Mouse (Mus musculus): ENCODE measurements around the gene Ptger4.

DNA sequence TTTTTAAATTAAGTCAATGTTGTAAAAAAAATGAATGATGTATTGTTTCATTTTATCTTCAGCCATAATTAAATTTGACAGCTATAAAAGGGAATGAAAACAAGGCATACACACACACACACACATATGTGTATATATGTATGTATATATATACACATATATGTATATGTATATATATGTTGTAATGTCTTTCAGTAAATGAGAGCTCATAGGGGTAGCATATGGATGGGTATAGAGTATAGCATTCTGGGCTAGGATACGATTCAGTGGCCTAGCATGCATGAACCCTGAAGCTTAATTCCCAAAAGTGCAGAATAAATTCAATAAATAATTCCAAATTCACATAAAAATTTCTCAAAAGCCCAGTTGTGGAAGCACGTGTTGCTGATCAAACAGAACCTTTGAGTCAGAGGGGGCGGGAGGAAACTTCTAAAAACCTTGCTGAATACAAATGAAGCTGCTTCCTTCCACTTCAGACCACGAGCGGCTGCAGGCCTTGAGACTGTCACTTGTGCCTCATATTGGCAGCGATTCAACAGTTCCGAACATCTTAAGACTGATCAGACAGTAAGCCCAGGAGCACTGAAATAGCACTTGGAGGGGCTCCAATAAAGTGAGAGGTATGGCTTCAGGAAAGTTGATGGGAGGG, 6.9 kb downstream of the Ptger4 start:
- TF ChIP-seq POLR2A (IDR thresholded peaks at IDR 0.05; ENCODE audit: extremely low read depth, insufficient read depth, low read length) (no peak), CTCF (IDR thresholded peaks at IDR 0.05; ENCODE audit: low read depth, low read length) (no peak)

All from liver, adult 2 months (tissue).